Mouse (Mus musculus): ENCODE measurements at regions not wholly inside any gene's neighbourhood (a gene's known extent, or its start where the extent isn't known, plus 50 kb on each side); places are given as distances from the start of the nearest gene placed in this dataset.

GRCm38 (mm10) chr15:31976461-31976860 lies 200.6 kb upstream of the Tas2r119 start:
- TF ChIP-seq CTCF (IDR thresholded peaks at IDR 0.05; ENCODE audit: extremely low read depth, insufficient read depth, insufficient read length, insufficient replicate concordance) (no peak), POLR2A (IDR thresholded peaks at IDR 0.05; ENCODE audit: low read depth, low read length) (no peak)
